Mouse (Mus musculus) layer of hippocampus, adult 9-11 months (tissue): ENCODE measurements at regions not wholly inside any gene's neighbourhood (a gene's known extent, or its start where the extent isn't known, plus 50 kb on each side); places are given as distances from the start of the nearest gene placed in this dataset.

Source experiments
- DNase-seq: peaks from one replicate; pipeline ENCODE4 v3.0.0; 2022

- no peak for DNase-seq
Measured at GRCm38 (mm10) chr12:5542701-5543100, 167.2 kb upstream of the Klhl29 start.

- no peak for DNase-seq
Measured at GRCm38 (mm10) chr12:5496299-5496698, 120.8 kb upstream of the Klhl29 start.

DNA sequence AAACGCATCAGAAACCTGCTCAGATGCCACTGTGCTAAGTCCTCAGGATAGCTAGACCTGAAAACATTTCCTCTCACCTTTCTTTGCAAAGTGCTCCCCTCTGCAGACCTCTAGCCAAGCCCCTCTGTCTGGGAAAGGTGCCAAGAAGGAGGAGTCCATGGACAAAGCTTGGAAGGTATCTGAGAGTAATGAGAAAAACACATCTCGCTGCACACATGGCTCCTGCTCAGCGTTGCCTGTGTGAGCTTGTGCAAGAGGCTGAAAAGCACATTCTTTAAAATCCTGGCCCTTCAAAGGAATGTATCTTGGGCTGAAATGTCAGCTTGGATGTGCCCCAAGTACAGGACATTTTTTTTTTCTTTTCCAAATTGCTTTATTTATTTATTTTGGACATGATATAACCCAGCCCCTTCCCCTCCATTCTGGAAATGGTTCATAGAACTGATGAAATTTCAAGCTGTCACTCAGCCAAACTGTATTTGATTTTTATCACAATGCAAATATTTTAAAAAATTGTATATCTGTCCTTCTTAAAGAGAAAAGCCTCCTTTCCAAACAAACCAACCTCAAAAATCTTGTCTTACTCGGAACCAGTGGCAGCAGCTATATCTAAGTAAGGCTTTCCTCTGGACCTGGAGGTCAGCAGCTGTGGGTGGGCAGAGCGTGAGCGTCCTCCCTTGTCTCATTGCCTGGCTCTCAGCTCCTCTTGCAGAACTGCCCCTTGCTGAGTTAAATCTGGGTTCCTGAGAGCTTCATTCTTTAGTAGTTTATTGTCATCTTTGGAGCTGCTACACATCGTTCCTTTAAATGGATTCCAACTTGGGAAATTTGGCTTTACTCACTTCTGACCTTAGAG lies 119.4 kb upstream of the Klhl29 start:
- no peak for DNase-seq

GRCm38 (mm10) chr12:5464250-5464899 lies 88.9 kb upstream of the Klhl29 start:
- DNase-seq = peak; percentile 14

- no peak for DNase-seq
Measured at GRCm38 (mm10) chr12:5453157-5453556, 77.7 kb upstream of the Klhl29 start.

- DNase-seq = no peak
Measured at GRCm38 (mm10) chr12:5443730-5444129, 68.2 kb upstream of the Klhl29 start.

DNA sequence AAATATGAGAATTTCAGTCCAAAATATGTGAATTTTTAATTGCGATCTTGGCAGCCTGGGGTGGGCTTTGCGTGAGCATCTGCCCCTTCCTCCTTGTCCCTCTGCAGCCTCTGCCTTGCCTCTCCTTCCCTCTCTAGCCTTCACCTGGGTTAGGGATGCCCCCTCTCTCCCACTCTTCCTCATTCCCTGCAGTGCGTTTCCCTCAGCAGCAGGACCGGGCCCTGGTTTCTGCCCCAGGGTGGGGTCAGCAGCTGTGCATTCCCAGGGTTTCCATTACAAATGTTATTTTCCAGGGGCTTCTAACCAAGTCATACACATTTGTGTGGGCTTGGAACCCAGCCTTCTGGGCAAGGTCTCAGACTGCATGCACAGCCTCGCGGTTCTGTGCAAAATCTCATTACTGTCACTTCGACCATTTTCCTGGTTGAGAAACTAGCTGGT lies 67.6 kb upstream of the Klhl29 start:
- DNase-seq = no peak

- DNase-seq = no peak
Measured at GRCm38 (mm10) chr12:5442679-5443078, 67.2 kb upstream of the Klhl29 start.

- no peak for DNase-seq
Measured at GRCm38 (mm10) chr12:5440482-5440881, 65.0 kb upstream of the Klhl29 start.

GRCm38 (mm10) chr12:5435876-5436275 lies 60.4 kb upstream of the Klhl29 start:
- DNase-seq = no peak

DNA sequence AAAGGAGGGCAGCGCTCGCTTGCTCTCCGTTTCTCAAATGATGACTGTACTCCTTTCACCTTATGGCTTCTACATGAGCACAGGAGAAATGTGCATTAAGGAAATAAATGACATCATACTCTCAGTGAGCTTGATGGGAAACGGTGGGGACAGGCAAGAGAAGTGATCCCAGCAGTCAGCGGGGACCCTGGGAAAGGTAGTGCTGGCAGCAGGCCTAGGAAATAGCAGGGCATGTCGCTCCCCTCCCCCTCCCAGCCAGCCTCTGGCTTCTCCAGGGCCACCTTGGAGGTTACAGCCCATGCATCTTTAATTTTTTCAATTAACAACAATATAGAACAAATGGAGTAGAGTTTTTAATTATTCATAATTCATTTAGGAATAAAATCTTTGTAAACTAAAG lies 58.6 kb upstream of the Klhl29 start:
- DNase-seq = no peak

- DNase-seq = no peak
Measured at GRCm38 (mm10) chr12:5432688-5433087, 57.2 kb upstream of the Klhl29 start.

DNA sequence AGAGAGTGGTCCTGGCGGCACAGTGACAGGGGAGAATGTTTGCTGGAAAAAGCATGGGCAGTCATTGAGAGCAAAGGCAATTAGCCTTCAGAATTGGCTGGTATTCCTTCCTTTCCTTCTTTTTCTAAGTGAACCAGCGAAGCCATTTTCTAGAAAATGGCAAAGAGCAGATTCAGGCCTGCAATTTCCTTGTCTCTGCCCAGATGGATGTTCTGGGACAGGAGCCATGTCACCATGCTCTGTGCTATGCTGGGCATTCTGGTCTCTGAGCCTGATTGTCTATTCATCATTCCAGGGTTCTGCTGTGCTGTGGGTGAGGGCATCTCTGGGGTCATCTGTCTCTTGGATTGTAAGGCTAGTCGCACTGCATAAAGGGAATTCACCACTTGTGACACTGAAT lies 53.3 kb upstream of the Klhl29 start:
- DNase-seq = peak; percentile 51
